ENCODE assay signal across 8 mouse cellular contexts in the genomic region with DNA sequence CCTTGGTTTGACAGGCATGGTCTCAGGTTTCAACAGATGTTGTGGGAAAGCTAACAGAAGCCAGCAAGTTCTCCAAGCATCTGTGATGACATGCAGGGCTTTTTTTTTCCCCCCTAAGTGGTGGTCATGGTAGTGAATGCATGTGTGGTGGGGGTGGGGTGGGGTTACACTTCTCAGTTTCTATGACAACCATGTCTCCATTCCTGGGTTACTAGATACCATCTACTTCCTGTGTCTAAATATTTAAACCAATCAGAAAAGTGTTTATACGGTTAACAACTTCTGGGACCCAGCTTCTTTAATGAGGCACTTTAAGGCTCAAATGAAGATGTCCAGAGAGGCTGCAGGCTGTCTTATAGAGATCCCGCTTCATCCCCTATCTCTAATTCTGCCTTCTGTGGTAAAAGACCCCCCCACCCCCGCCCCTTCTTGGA. TPM values are rescaled to one million over a fixed set of nuclear protein-coding genes. Genes with fewer than 3 reads are reported as not detected.
DNase-seq lines count a peak whose midpoint lies in the region; ATAC-seq and TF ChIP-seq lines count a peak whose summit lies in the region.

No protein-coding gene starts in this region.

- peak overlapping the region; percentile 70; the same call in 1 of the 2 replicates for H3K27ac ChIP-seq in heart, embryonic 11.5 days (ENCODE audit: low read depth, low read length)
- H3K27ac ChIP-seq in heart, embryonic 12.5 days (ENCODE audit: poor library complexity, severe bottlenecking): peak overlapping the region; percentile 8; the same call in 1 of the 2 replicates
- no peak overlapping the region for H3K27ac ChIP-seq in liver, embryonic 14.5 days

- no peak for DNase-seq in heart, postnatal 4 days
- peak; percentile 44 for DNase-seq in R1 (ENCODE audit: low read depth, low spot score)
- DNase-seq in liver, embryonic 14.5 days (ENCODE audit: low read depth in 3 of 3, low spot score in 3 of 3): no peak
- peak; percentile 78 for DNase-seq in splenic B cell, adult 2 months (ENCODE audit: low read depth, low spot score)
- DNase-seq in cerebellum, postnatal 4 days (ENCODE audit: low spot score in 2 of 2): no peak
- DNase-seq in T-cell, adult 2 months (ENCODE audit: low spot score): no peak

- no peak for TF ChIP-seq CTCF in liver, embryonic 14.5 days (IDR thresholded peaks at IDR 0.05; ENCODE audit: low read depth)

- no peak for TF ChIP-seq EP300 in liver, embryonic 14.5 days (IDR thresholded peaks at IDR 0.05; ENCODE audit: low read depth)

- peak overlapping the region; percentile 78 for H3K4me2 ChIP-seq in heart, embryonic 11.5 days
- H3K4me2 ChIP-seq in heart, embryonic 12.5 days: peak overlapping the region; percentile 71
- peak overlapping the region; percentile 68 for H3K4me2 ChIP-seq in liver, embryonic 14.5 days (ENCODE audit: low read depth)

- H3K4me3 ChIP-seq in heart, embryonic 11.5 days (ENCODE audit: low read depth, low read length): no peak overlapping the region
- peak overlapping the region; percentile 81 for H3K4me3 ChIP-seq in heart, embryonic 12.5 days
- peak overlapping the region in 1 of 2 experiments; percentile 68; a peak in 1 of 4 replicates for H3K4me3 ChIP-seq in liver, embryonic 14.5 days (ENCODE audit: insufficient read depth in 1 of 2, low read depth in 2 of 2, low read length in 2 of 2)

- no peak for ATAC-seq in heart, embryonic 11.5 days (replicated peaks; ENCODE audit: insufficient number of reproducible peaks, low FRiP score, low TSS enrichment)
- no peak for ATAC-seq in heart, embryonic 12.5 days (ENCODE audit: insufficient number of reproducible peaks, low FRiP score)
- no peak for ATAC-seq in liver, embryonic 14.5 days (ENCODE audit: insufficient read depth)

- H3K4me1 ChIP-seq in heart, embryonic 11.5 days (ENCODE audit: control insufficient read depth, insufficient read depth, low read length): peaks cover 35% of the 10 kb centered on the region
- H3K4me1 ChIP-seq in heart, embryonic 12.5 days (replicated peaks): peaks cover 43% of the 10 kb centered on the region
- peaks cover 10 to 34% of the 10 kb centered on the region in 2 experiments; a peak in 3 of 4 replicates for H3K4me1 ChIP-seq in liver, embryonic 14.5 days (replicated peaks; ENCODE audit: control insufficient read depth in 2 of 2, insufficient read depth in 2 of 2, low read length in 1 of 2)

- no peaks in the 10 kb centered on the region for H3K36me3 ChIP-seq in heart, embryonic 11.5 days (ENCODE audit: control insufficient read depth, insufficient read depth, low read length)
- no peaks in the 10 kb centered on the region for H3K36me3 ChIP-seq in heart, embryonic 12.5 days
- no peaks in the 10 kb centered on the region for H3K36me3 ChIP-seq in liver, embryonic 14.5 days (replicated peaks; ENCODE audit: control insufficient read depth, insufficient read depth, low read depth)
- H3K36me3 ChIP-seq in splenic B cell, adult 2 months (ENCODE audit: control insufficient read depth, insufficient read depth, low read length, poor library complexity, severe bottlenecking): no peaks in the 10 kb centered on the region

- no peaks in the 10 kb centered on the region for H3K27me3 ChIP-seq in heart, embryonic 11.5 days (ENCODE audit: control insufficient read depth, insufficient read depth, low read length)
- no peaks in the 10 kb centered on the region for H3K27me3 ChIP-seq in heart, embryonic 12.5 days (replicated peaks)
- H3K27me3 ChIP-seq in liver, embryonic 14.5 days (ENCODE audit: control insufficient read depth, insufficient read depth, low read length): no peaks in the 10 kb centered on the region
- H3K27me3 ChIP-seq in splenic B cell, adult 2 months (ENCODE audit: control insufficient read depth, insufficient read depth, low read length, poor library complexity, severe bottlenecking): no peaks in the 10 kb centered on the region

- 30% methylated on average over 3 of the region's 3 CpGs for WGBS in heart, embryonic 11.5 days (ENCODE audit: insufficient replicate concordance)
- 31% methylated on average over 3 of the region's 3 CpGs for WGBS in heart, embryonic 12.5 days
- 9% methylated on average over 3 of the region's 3 CpGs for WGBS in liver, embryonic 14.5 days (ENCODE audit: insufficient replicate concordance)

- no peaks in the 10 kb centered on the region for H3K9me3 ChIP-seq in heart, embryonic 11.5 days (replicated peaks; ENCODE audit: control insufficient read depth, low read length)
- H3K9me3 ChIP-seq in heart, embryonic 12.5 days (replicated peaks): no peaks in the 10 kb centered on the region
- H3K9me3 ChIP-seq in liver, embryonic 14.5 days (ENCODE audit: control insufficient read depth, low read length): no peaks in the 10 kb centered on the region

- H3K9ac ChIP-seq in heart, embryonic 11.5 days (ENCODE audit: low read depth, low read length): no peak overlapping the region
- H3K9ac ChIP-seq in heart, embryonic 12.5 days: peak overlapping the region; percentile 52; the same call in 1 of the 2 replicates
- no peak overlapping the region for H3K9ac ChIP-seq in liver, embryonic 14.5 days (replicated peaks)

RNA-seq across cellular contexts. Expression of a gene that starts 2.0 kb away (rescaled TPM):
- 68.7 and 75.5 TPM in 2 replicates for polyA plus RNA-seq in heart, embryonic 11.5 days (2014; fragmentation: Nextera tagmentation; extraction: Ambion mirVana)
- 100 to 1,000 TPM; 113 to 131 TPM for total RNA-seq in heart, postnatal 4 days (2021)
- 66.2 and 69.1 TPM in 2 replicates for polyA plus RNA-seq in heart, embryonic 12.5 days (2016; fragmentation: Nextera tagmentation; extraction: Ambion mirVana)
- 2.2 and 2.7 TPM in 2 replicates for polyA plus RNA-seq in liver, embryonic 14.5 days (2012; rRNA removed)
- polyA plus RNA-seq in liver, embryonic 14.5 days (2014; fragmentation: Nextera tagmentation; extraction: Ambion mirVana): 13.6 and 17.2 TPM in 2 replicates

Comparison
In these comparisons a context has a peak if more than half of its experiments do, and no peak if none do; other contexts are left out.
1. DNase-seq: peak in R1 (single experiment) and splenic B cell, adult 2 months (single experiment); none in heart, postnatal 4 days (single experiment), liver, embryonic 14.5 days (0 of 3), cerebellum, postnatal 4 days (0 of 2) and T-cell, adult 2 months (single experiment).
2. Peak in every context shown above with its lines, with median percentiles within 50 percentile points of each other: H3K4me2 ChIP-seq.